Mouse (Mus musculus) Patski (cell line): ENCODE measurements around the gene Ilvbl. TPM values are rescaled to one million over a fixed set of nuclear protein-coding genes. Genes with fewer than 3 reads are reported as not detected.
"Not testable (repeated sequence)": the region's sequence is repeated elsewhere in the genome, so short reads cannot be mapped to it uniquely, and the experiment has no call there.

Source experiments
- ATAC-seq: fragments of 100-300 bp; one replicate; pipeline ENCODE4 v1.8.0; 2021
- CTCF ChIA-PET: fragments of 350-600 bp; sonication (Branson Sonifier 250); formaldehyde crosslinking; loops from one replicate; lab custom pipeline; 2022; ENCODE audit warnings: inconsistent platforms; lab: Charles Lee
- POLR2A ChIA-PET: fragments of 350-600 bp; sonication (Branson Sonifier 250); formaldehyde crosslinking; loops from one replicate; lab custom pipeline; 2022; ENCODE audit warnings: antibody characterized with exemption, inconsistent platforms; lab: Charles Lee
- DNase-seq: peaks from one replicate; pipeline ENCODE4 v3.0.0-alpha.2; 2011; ENCODE audit warnings: low read depth, low spot score
- H3K27me3 ChIP-seq: fragments of 371-371 bp; one replicate; pipeline ENCODE4 v1.5.1; 2021
- CTCF ChIP-seq: fragments of 100-300 bp; IDR thresholded peaks from one replicate; pipeline ENCODE4 v1.5.1; 2021
- in situ Hi-C: fragments of 300-500 bp; cut with MboI; formaldehyde crosslinking; loops from 3 replicates; pipeline ENCODE4 v1.11.1; 2018; ENCODE audit warnings: low pct_unique_long_range_greater_than_20kb, mixed read lengths
- polyA plus RNA-seq: library from polyadenylated mRNA; unstranded; gene quantifications from one replicate; pipeline ENCODE4 v1.2.3, GENCODE M21; 2021

The Ilvbl gene
- polyA plus RNA-seq, 1 experiment from 2014 or later: 132 TPM

GRCm38 (mm10) chr10:78607602-78608001 lies 33.5 kb downstream of the Ilvbl start:
- TF ChIP-seq CTCF: no peak

DNA sequence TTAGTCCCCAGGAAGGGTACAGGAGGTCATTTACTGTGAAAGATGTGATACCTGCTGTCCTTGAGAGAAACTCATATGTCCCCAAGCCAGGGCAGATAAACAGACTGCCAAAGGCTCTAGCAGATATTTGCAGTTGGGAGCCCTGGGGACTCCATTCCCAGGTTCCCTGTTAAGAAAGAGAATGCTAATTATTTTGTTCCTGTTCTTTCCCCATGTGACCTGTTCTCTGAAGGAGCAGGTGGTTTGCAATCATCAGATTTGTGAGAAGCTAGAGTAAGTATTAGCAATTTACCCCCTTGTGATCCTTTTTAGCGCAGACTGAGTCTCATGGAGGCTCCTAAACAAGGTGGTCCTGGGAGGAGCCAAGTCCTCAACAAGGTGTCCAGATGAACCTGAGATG lies 43.8 kb downstream of the Ilvbl start, which contains the start of gene Olfr1357:
Gene Olfr1357, minus strand, starts transcription at position 101 of the 400 bp plus-strand sequence.
- peaks cover 21% of the 10 kb centered on the region for H3K27me3 ChIP-seq
- ChIA-PET CTCF (no interaction called here), POLR2A (no interaction called here)
- ATAC-seq: no peak
- no peak for TF ChIP-seq CTCF
- DNase-seq: no peak
- in situ Hi-C loops: no loop called here

More at GRCm38 (mm10) chr10:78607602-78608001, 33.5 kb downstream of the Ilvbl start:
- peaks cover 8% of the 10 kb centered on the region for H3K27me3 ChIP-seq
- ATAC-seq: no peak
- in situ Hi-C loops: loop anchor here (10.0 kb wide), 1 partner anchor 83 kb away; no protein-coding TSS in a partner anchor
- POLR2A ChIA-PET: no interaction called here
- no peak for DNase-seq
- CTCF ChIA-PET: interaction anchor here (1.1 to 1.4 kb wide), 3 partner anchors 9 to 67 kb away, joined by 3 to 4 read pairs (median 3); no protein-coding TSS in a partner anchor

GRCm38 (mm10) chr10:78623143-78623542 lies 49.0 kb downstream of the Ilvbl start:
- CTCF ChIA-PET, in situ Hi-C loops, DNase-seq: not testable (repeated sequence)

DNA sequence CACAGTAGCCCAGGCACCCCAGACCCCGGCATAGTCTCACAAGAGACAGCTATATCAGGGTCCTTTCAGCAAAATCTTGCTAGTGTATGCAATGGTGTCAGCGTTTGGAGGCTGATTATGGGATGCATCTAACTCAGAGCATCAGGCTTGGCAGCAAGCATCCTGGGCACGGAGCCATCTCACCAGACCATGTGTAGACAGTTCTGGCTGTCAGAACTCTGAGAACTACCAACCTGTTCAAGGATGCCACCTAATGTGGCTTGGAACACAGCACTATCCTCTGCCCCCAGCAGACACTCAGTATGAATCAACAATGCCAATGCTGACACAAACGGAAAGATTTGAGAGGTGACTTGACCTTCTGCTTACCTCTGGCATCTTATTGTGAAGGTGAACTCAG lies 56.0 kb downstream of the Ilvbl start:
- ATAC-seq (no peak), DNase-seq (no peak)
- in situ Hi-C loops: loop anchor here (5.0 kb wide), 2 partner anchors 112 to 487 kb away; no protein-coding TSS in a partner anchor
- no peak for TF ChIP-seq CTCF
- H3K27me3 ChIP-seq: no peaks in the 10 kb centered on the region
- POLR2A ChIA-PET: no interaction called here
- CTCF ChIA-PET: interaction anchor here (1.3 kb wide), 1 partner anchor 486 kb away, joined by 3 read pairs; no protein-coding TSS in a partner anchor

More at GRCm38 (mm10) chr10:78623143-78623542, 49.0 kb downstream of the Ilvbl start:
- POLR2A ChIA-PET, ATAC-seq, H3K27me3 ChIP-seq: not testable (repeated sequence)

DNA sequence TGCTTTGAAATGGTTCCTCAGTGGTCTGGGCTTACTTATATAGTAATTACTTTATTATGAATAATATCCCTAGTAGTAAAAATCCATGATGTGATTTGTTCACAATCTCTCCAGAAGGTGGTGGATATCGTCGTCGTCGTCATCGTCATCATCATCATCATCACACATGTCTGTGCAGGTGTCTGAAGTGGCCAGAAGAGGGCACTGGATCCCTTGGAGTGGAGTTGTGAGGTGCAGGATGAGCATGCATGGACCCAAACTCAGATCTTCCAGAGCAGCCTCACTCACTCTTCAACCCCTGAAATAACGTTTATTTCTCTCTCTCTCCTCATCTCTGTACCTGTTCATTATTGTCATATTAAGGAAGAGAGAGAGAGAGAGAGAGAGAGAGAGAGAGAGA lies 58.2 kb downstream of the Ilvbl start:
- ChIA-PET CTCF (no interaction called here), POLR2A (no interaction called here)
- H3K27me3 ChIP-seq: no peaks in the 10 kb centered on the region
- peak; percentile 82 for TF ChIP-seq CTCF
- in situ Hi-C loops: loop anchor here (5.0 kb wide), 2 partner anchors 110 to 485 kb away; no protein-coding TSS in a partner anchor
- DNase-seq: peak; percentile 2
- ATAC-seq: no peak

Other genes starting within 250 kb of the Ilvbl start
- 98.9 TPM for gene Agpat3, start 221.9 kb upstream of the Ilvbl start, polyA plus RNA-seq
- gene Rrp1, start 161.3 kb upstream of the Ilvbl start, polyA plus RNA-seq: 297 TPM
- 418 TPM for gene Cstb, start 148.7 kb upstream of the Ilvbl start, polyA plus RNA-seq
- gene Pdxk, start 109.4 kb upstream of the Ilvbl start, polyA plus RNA-seq: 24.8 TPM
- gene Olfr1358, start 56.9 kb upstream of the Ilvbl start, polyA plus RNA-seq: not detected
- gene Syde1, start 17.6 kb downstream of the Ilvbl start, polyA plus RNA-seq: 46.6 TPM
- gene Olfr1357, start 43.7 kb downstream of the Ilvbl start, polyA plus RNA-seq: not detected
- 0.04 TPM for gene Casp14, start 143.9 kb downstream of the Ilvbl start, polyA plus RNA-seq
- not detected for gene Ccdc105, start 178.7 kb downstream of the Ilvbl start, polyA plus RNA-seq
- 0.45 TPM for gene Slc1a6, start 206.2 kb downstream of the Ilvbl start, polyA plus RNA-seq